Mouse (Mus musculus) lung, embryonic 14.5 days (tissue): ENCODE measurements around the gene Triml1. TPM values are rescaled to one million over a fixed set of nuclear protein-coding genes. Genes with fewer than 3 reads are reported as not detected.

Experiments
- ATAC-seq: fragments of 200-750 bp; cut with Nextera tagmentation; 2 replicates; pipeline ENCODE4 v1.8.0; 2017; ENCODE audit warnings: mild to moderate bottlenecking, moderate TSS enrichment, moderate library complexity; ENCODE audit not compliant: insufficient read depth
- DNase-seq: peaks from one replicate; pipeline ENCODE4 v3.0.0-alpha.2; 2015
- H3K27ac ChIP-seq: fragments of 300-500 bp; sonication (generic); 2 replicates; pipeline ENCODE4 v1.5.1; 2014; ENCODE audit warnings: low read depth, mild to moderate bottlenecking, moderate library complexity
- H3K27me3 ChIP-seq: fragments of 300-500 bp; sonication (generic); 2 replicates; pipeline ENCODE4 v1.6.1; 2014; ENCODE audit warnings: low read length, control low read depth; ENCODE audit not compliant: insufficient read depth
- H3K36me3 ChIP-seq: fragments of 300-500 bp; sonication (generic); 2 replicates; pipeline ENCODE4 v1.6.1; 2014; ENCODE audit warnings: control low read depth; ENCODE audit not compliant: insufficient read depth
- H3K4me1 ChIP-seq: fragments of 300-500 bp; sonication (generic); 2 replicates; pipeline ENCODE4 v1.6.1; 2014; ENCODE audit warnings: antibody characterized with exemption, control low read depth; ENCODE audit not compliant: insufficient read depth
- H3K4me2 ChIP-seq: fragments of 300-500 bp; sonication (generic); 2 replicates; pipeline ENCODE4 v1.6.1; 2014; ENCODE audit warnings: mild to moderate bottlenecking
- H3K4me3 ChIP-seq: fragments of 300-500 bp; sonication (generic); 2 replicates; pipeline ENCODE4 v1.5.1; 2014; ENCODE audit warnings: low read depth, low read length
- H3K9ac ChIP-seq: fragments of 300-500 bp; sonication (generic); 2 replicates; pipeline ENCODE4 v1.6.1; 2014
- H3K9me3 ChIP-seq: fragments of 300-500 bp; sonication (generic); 2 replicates; pipeline ENCODE4 v1.6.1; 2016; ENCODE audit warnings: low read depth, low read length, control low read depth
- CTCF ChIP-seq: IDR thresholded peaks from 2 replicates; pipeline ENCODE4 v1.5.1; 2016; ENCODE audit warnings: antibody characterized with exemption, low read depth
- WGBS: fragments of 180-500 bp; shearing (Covaris S2); extraction: QIAGEN DNeasy Blood & Tissue Kit; methylation state at CpG from one replicate; pipeline ENCODE4 v1.1.7; 2014; 5-methylcytosine and 5-hydroxymethylcytosine counted together
- polyA plus RNA-seq: library from polyadenylated mRNA; unstranded; fragments of >200 nt; fragmentation: Nextera tagmentation; extraction: Ambion mirVana; gene quantifications from 2 replicates; pipeline ENCODE4 v1.2.1, GENCODE M21; 2014

Gene Triml1
- polyA plus RNA-seq, 1 experiment from 2014 or later, result not detected

- H3K27me3 ChIP-seq, result no peaks in the 10 kb centered on the region
- ATAC-seq (no peak), DNase-seq (no peak)
- H3K4me2 ChIP-seq, result no peak overlapping the region
- WGBS, result 90% methylated on average over 4 of the region's 4 CpGs
- no peak overlapping the region for H3K9ac ChIP-seq
- no peaks in the 10 kb centered on the region for H3K36me3 ChIP-seq
- no peak overlapping the region for H3K27ac ChIP-seq
- H3K9me3 ChIP-seq, result no peaks in the 10 kb centered on the region
- no peak overlapping the region for H3K4me3 ChIP-seq
- no peak for TF ChIP-seq CTCF
- no peaks in the 10 kb centered on the region for H3K4me1 ChIP-seq
These were observed 26.8 kb upstream of the Triml1 start for GRCm38 (mm10) chr8:43168083-43168482.

GRCm38 (mm10) chr8:43164453-43164852 is 23.2 kb upstream of the Triml1 start:
- no peak overlapping the region for H3K4me3 ChIP-seq
- no peaks in the 10 kb centered on the region for H3K9me3 ChIP-seq
- DNase-seq (no peak), ATAC-seq (no peak)
- TF ChIP-seq CTCF, result no peak
- H3K36me3 ChIP-seq, result no peaks in the 10 kb centered on the region
- no peak overlapping the region for H3K9ac ChIP-seq
- H3K27ac ChIP-seq, result no peak overlapping the region
- no peaks in the 10 kb centered on the region for H3K4me1 ChIP-seq
- no peaks in the 10 kb centered on the region for H3K27me3 ChIP-seq
- no peak overlapping the region for H3K4me2 ChIP-seq
- WGBS, result 61% methylated on average over 3 of the region's 3 CpGs

- Histone ChIP-seq H3K9me3 (no peaks in the 10 kb centered on the region), H3K27me3 (no peaks in the 10 kb centered on the region), H3K36me3 (no peaks in the 10 kb centered on the region), H3K4me3 (no peak overlapping the region), H3K4me1 (no peaks in the 10 kb centered on the region), H3K9ac (no peak overlapping the region), H3K27ac (no peak overlapping the region), H3K4me2 (no peak overlapping the region)
- ATAC-seq (no peak), DNase-seq (no peak)
- WGBS, result 74% methylated on average over 11 of the region's 11 CpGs
- no peak for TF ChIP-seq CTCF
These were observed 22.0 kb upstream of the Triml1 start for GRCm38 (mm10) chr8:43163255-43163654.

- TF ChIP-seq CTCF, result no peak
- ATAC-seq, result no peak
- WGBS, result 93% methylated on average over 9 of the region's 9 CpGs
- Histone ChIP-seq H3K4me3 (no peak overlapping the region), H3K4me2 (no peak overlapping the region), H3K9ac (no peak overlapping the region), H3K36me3 (no peaks in the 10 kb centered on the region), H3K4me1 (no peaks in the 10 kb centered on the region), H3K27me3 (no peaks in the 10 kb centered on the region), H3K9me3 (no peaks in the 10 kb centered on the region), H3K27ac (no peak overlapping the region)
- no peak for DNase-seq
These were observed 8.0 kb upstream of the Triml1 start for GRCm38 (mm10) chr8:43149307-43149706.

- no peaks in the 10 kb centered on the region for H3K36me3 ChIP-seq
- no peaks in the 10 kb centered on the region for H3K4me1 ChIP-seq
- no peak for ATAC-seq
- H3K27ac ChIP-seq, result no peak overlapping the region
- no peak overlapping the region for H3K9ac ChIP-seq
- no peaks in the 10 kb centered on the region for H3K9me3 ChIP-seq
- H3K4me3 ChIP-seq, result no peak overlapping the region
- no peak for DNase-seq
- H3K27me3 ChIP-seq, result no peaks in the 10 kb centered on the region
- 72% methylated on average over 4 of the region's 4 CpGs for WGBS
- H3K4me2 ChIP-seq, result no peak overlapping the region
- TF ChIP-seq CTCF, result no peak
These were observed 30.0 kb downstream of the Triml1 start for GRCm38 (mm10) chr8:43111205-43111827.

Other genes starting within 250 kb of the Triml1 start
- not detected in 2 replicates for gene Triml2, start 39.1 kb upstream of the Triml1 start, polyA plus RNA-seq
- gene Zfp42, start 165.5 kb upstream of the Triml1 start, polyA plus RNA-seq, result not detected in 2 replicates